Mouse (Mus musculus) lung, postnatal 10 days (tissue): ENCODE data around the gene Fras1.
A peak's percentile ranks its signal among the peaks of the same experiment; 100 is the strongest.

Experiments used
- DNase-seq: peaks from one replicate; pipeline ENCODE4 v3.0.0; 2021

The Fras1 gene

GRCm38 (mm10) chr5:96795752-96796151, 422.0 kb downstream of the Fras1 start:
- DNase-seq: peak; percentile 69

GRCm38 (mm10) chr5:96797465-96797864, 423.7 kb downstream of the Fras1 start:
- DNase-seq: no peak

- DNase-seq: no peak
Measured at GRCm38 (mm10) chr5:96799165-96799564, 425.4 kb downstream of the Fras1 start.

GRCm38 (mm10) chr5:96799969-96800368, 426.2 kb downstream of the Fras1 start:
- DNase-seq: no peak

GRCm38 (mm10) chr5:96802185-96802584, 428.4 kb downstream of the Fras1 start:
- DNase-seq: peak; percentile 37

- peak; percentile 37 for DNase-seq
Measured at GRCm38 (mm10) chr5:96803091-96803490, 429.3 kb downstream of the Fras1 start.

GRCm38 (mm10) chr5:96804304-96804703, 430.5 kb downstream of the Fras1 start:
- peak; percentile 60 for DNase-seq

- DNase-seq: no peak
Measured at GRCm38 (mm10) chr5:96804813-96805212, 431.1 kb downstream of the Fras1 start.

GRCm38 (mm10) chr5:96810620-96811019, 436.9 kb downstream of the Fras1 start:
- no peak for DNase-seq

GRCm38 (mm10) chr5:96824769-96825327, 451.1 kb downstream of the Fras1 start:
- DNase-seq: no peak

GRCm38 (mm10) chr5:96827176-96827575, 453.4 kb downstream of the Fras1 start:
- no peak for DNase-seq
